Mouse (Mus musculus) liver, adult 2 months (tissue): ENCODE results near the gene Cd27.

ENCODE experiments used
- CTCF ChIP-seq: fragments of 200-500 bp; IDR thresholded peaks from 2 replicates; pipeline ENCODE4 v1.5.1; 2011; ENCODE audit warnings: low read depth, low read length, control low read depth
- POLR2A ChIP-seq: fragments of 200-500 bp; IDR thresholded peaks from 2 replicates; pipeline ENCODE4 v1.6.1; 2011; ENCODE audit warnings: low read length, control low read depth; ENCODE audit not compliant: insufficient read depth; ENCODE audit errors: extremely low read depth

DNA sequence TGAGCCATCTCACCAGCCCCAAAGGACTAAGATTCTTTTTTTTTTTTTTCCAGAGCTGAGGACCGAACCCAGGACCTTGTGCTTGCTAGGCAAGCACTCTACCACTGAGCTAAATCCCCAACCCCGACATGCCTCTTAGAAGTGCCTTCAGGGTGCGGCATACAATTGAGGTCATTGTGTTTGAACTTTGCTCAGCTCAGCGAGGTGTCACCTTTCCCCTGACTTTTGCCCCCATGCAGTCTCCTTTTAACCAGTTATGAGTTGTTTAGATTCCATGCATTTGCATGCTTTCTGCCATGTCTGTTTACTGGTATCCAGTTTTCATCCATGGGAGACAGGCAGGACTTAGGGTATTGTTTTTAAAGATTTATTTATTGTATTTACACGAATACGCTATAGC, 32.0 kb upstream of the Cd27 start:
- TF ChIP-seq CTCF (no peak), POLR2A (no peak)
